Mouse (Mus musculus) liver, embryonic 14.5 days (tissue): ENCODE data around the gene Dlgap3. TPM values are rescaled to one million over a fixed set of nuclear protein-coding genes. Genes with fewer than 3 reads are reported as not detected.

ENCODE experiments used
- ATAC-seq: fragments of 200-750 bp; cut with Nextera tagmentation; 2 replicates; pipeline ENCODE4 v1.8.0; 2017; ENCODE audit warnings: moderate number of reproducible peaks, mild to moderate bottlenecking, moderate library complexity; ENCODE audit not compliant: insufficient read depth
- DNase-seq, 3 experiments: peaks; one replicate each; pipeline ENCODE4 v3.0.0-alpha.2; 2012 to 2013; ENCODE audit warnings: low read depth in 3 of 3, low spot score in 3 of 3
- H3K27ac ChIP-seq: fragments of 300-500 bp; sonication (generic); 2 replicates; pipeline ENCODE4 v1.5.1; 2014; ENCODE audit warnings: moderate library complexity, mild to moderate bottlenecking, control low read depth, inconsistent platforms
- H3K27me3 ChIP-seq: fragments of 300-500 bp; sonication (generic); 2 replicates; pipeline ENCODE4 v1.6.1; 2014; ENCODE audit warnings: mild to moderate bottlenecking, low read length, moderate library complexity; ENCODE audit not compliant: control insufficient read depth, insufficient read depth
- H3K36me3 ChIP-seq: fragments of 300-500 bp; sonication (generic); replicated peaks from 2 replicates; pipeline ENCODE4 v1.6.1; 2014; ENCODE audit warnings: low read depth; ENCODE audit not compliant: control insufficient read depth, insufficient read depth
- H3K4me1 ChIP-seq, 2 experiments: fragments of 200-500 bp in 1 of 2; fragments of 300-500 bp in 1 of 2; sonication (generic) in 1 of 2; replicated peaks; 2 replicates each; pipeline ENCODE4 v1.6.1; 2012 to 2014; ENCODE audit warnings: antibody characterized with exemption in 1 of 2, inconsistent platforms in 1 of 2, low read length in 1 of 2; ENCODE audit not compliant: control insufficient read depth in 2 of 2, insufficient read depth in 2 of 2
- H3K4me2 ChIP-seq: fragments of 300-500 bp; sonication (generic); 2 replicates; pipeline ENCODE4 v1.6.1; 2014; ENCODE audit warnings: low read depth, mild to moderate bottlenecking, control low read depth, moderate library complexity
- H3K4me3 ChIP-seq, 2 experiments: fragments of 200-500 bp in 1 of 2; fragments of 300-500 bp in 1 of 2; sonication (generic) in 1 of 2; 2 replicates each; pipeline ENCODE4 v1.5.1; 2012 to 2014; ENCODE audit warnings: low read depth in 2 of 2, low read length in 2 of 2, mild to moderate bottlenecking in 2 of 2, control low read depth in 1 of 2, inconsistent platforms in 1 of 2, moderate library complexity in 1 of 2; ENCODE audit not compliant: insufficient read depth in 1 of 2
- H3K9ac ChIP-seq: fragments of 300-500 bp; sonication (generic); replicated peaks from 2 replicates; pipeline ENCODE4 v1.6.1; 2014; ENCODE audit warnings: mild to moderate bottlenecking, control low read depth, moderate library complexity
- H3K9me3 ChIP-seq: fragments of 300-500 bp; sonication (generic); 2 replicates; pipeline ENCODE4 v1.6.1; 2016; ENCODE audit warnings: low read length, mixed read lengths; ENCODE audit not compliant: control insufficient read depth
- CTCF ChIP-seq: IDR thresholded peaks from 2 replicates; pipeline ENCODE4 v1.5.1; 2016; ENCODE audit warnings: antibody characterized with exemption, low read depth, control low read depth
- EP300 ChIP-seq: IDR thresholded peaks from 2 replicates; pipeline ENCODE4 v1.6.1; 2016; ENCODE audit warnings: antibody characterized with exemption, low read depth
- WGBS: fragments of 180-500 bp; shearing (Covaris S2); extraction: QIAGEN DNeasy Blood & Tissue Kit; methylation state at CpG from one replicate; pipeline ENCODE4 v1.1.7; 2014; ENCODE audit not compliant: insufficient replicate concordance; 5-methylcytosine and 5-hydroxymethylcytosine counted together
- polyA plus RNA-seq, 2 experiments: library from polyadenylated mRNA; depleted of rRNA in 1 of 2; stranded (reverse) in 1 of 2; unstranded in 1 of 2; fragments of >200 nt; fragmentation: Nextera tagmentation in 1 of 2; extraction: Ambion mirVana in 1 of 2; gene quantifications; 2 replicates each; pipeline versions ENCODE4 v1.2.1 to v1.2.3; 2012 to 2014

Dlgap3 gene
- polyA plus RNA-seq, 2 experiments: 0.24 to 0.28 TPM

DNA sequence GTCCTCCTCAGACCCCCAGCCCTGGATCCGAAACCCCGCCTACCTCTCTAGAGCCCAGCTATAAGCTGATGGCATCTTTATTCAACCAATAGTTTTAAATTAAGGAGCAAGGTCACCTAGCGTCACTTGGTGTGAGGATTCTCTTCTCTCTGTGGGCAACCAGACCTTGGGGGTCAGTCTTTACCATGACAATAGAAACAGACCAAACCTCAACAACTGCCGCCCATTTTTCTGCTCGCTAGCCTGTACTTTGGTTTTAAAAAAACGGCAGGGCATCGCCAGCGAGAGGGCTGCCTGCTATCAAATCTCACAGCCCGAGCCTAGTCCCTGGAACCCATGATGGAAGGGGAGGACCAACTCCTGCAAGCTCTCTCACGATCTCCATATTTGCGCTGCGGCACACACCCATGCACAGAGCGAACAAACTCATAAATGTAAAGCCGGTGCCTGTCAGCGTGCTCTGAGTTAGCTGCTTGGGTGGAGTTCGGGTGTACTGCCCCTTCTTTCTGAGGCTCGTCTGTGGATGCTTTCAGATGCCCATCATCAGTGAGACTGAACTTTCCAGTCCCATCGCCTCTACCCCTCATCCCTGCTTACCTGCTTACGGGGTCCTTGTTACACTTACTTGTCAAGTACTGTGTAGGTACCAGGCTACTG lies 55.6 kb downstream of the Dlgap3 start:
- Histone ChIP-seq H3K9me3 (no peaks in the 10 kb centered on the region), H3K27me3 (no peaks in the 10 kb centered on the region; the same call in none of the 2 replicates), H3K36me3 (no peaks in the 10 kb centered on the region), H3K4me2 (no peak overlapping the region), H3K4me1 (no peaks in the 10 kb centered on the region), H3K27ac (no peak overlapping the region), H3K4me3 (no peak overlapping the region), H3K9ac (no peak overlapping the region)
- no peak for DNase-seq
- no peak for ATAC-seq
- TF ChIP-seq EP300: no peak
- no peak for TF ChIP-seq CTCF
- WGBS: 19% methylated on average over 19 of the region's 19 CpGs

GRCm38 (mm10) chr4:127226067-127226466 lies 57.1 kb downstream of the Dlgap3 start:
- Histone ChIP-seq H3K9me3 (no peaks in the 10 kb centered on the region), H3K9ac (no peak overlapping the region), H3K4me3 (no peak overlapping the region), H3K27me3 (no peaks in the 10 kb centered on the region; the same call in none of the 2 replicates), H3K4me1 (no peaks in the 10 kb centered on the region), H3K27ac (no peak overlapping the region), H3K36me3 (no peaks in the 10 kb centered on the region), H3K4me2 (no peak overlapping the region)
- WGBS: 45% methylated on average over 4 of the region's 4 CpGs
- TF ChIP-seq CTCF: no peak
- TF ChIP-seq EP300: no peak
- no peak for ATAC-seq
- DNase-seq: no peak

- Histone ChIP-seq H3K9ac (no peak overlapping the region), H3K9me3 (no peaks in the 10 kb centered on the region), H3K36me3 (no peaks in the 10 kb centered on the region), H3K4me1 (no peaks in the 10 kb centered on the region), H3K27ac (no peak overlapping the region), H3K27me3 (no peaks in the 10 kb centered on the region; the same call in none of the 2 replicates), H3K4me3 (no peak overlapping the region), H3K4me2 (no peak overlapping the region)
- no peak for TF ChIP-seq EP300
- no peak for TF ChIP-seq CTCF
- WGBS: 27% methylated on average over 17 of the region's 17 CpGs
- DNase-seq (no peak), ATAC-seq (no peak)
Observed at GRCm38 (mm10) chr4:127227051-127227673, 58.2 kb downstream of the Dlgap3 start.

DNA sequence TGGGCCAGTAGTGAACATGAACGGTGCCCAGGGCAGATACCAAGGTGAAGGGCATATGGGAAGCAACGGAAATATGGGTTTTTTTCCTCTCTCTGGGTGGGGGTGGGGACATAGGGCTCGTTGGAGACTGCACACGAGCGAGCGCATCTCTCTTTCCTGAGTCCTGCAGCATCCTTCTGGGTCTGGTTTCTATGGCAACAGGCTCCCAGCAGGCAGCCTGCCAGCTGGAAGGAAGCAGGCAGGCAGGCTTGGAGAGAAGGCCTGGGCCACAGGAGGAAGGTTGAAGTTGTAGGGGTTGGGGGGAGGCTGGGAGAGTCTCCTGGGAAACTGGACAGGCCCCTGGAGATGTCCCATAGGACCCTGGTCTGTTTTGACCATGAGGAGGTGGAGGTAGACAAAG lies 63.0 kb downstream of the Dlgap3 start:
- H3K4me3 ChIP-seq: no peak overlapping the region
- ATAC-seq (no peak), DNase-seq (no peak)
- no peaks in the 10 kb centered on the region for H3K36me3 ChIP-seq
- H3K9ac ChIP-seq: no peak overlapping the region
- H3K4me1 ChIP-seq: no peaks in the 10 kb centered on the region
- H3K4me2 ChIP-seq: no peak overlapping the region
- WGBS: 41% methylated on average over 6 of the region's 6 CpGs
- peaks cover 16% of the 10 kb centered on the region for H3K27me3 ChIP-seq
- H3K27ac ChIP-seq: no peak overlapping the region
- TF ChIP-seq CTCF (no peak), EP300 (no peak)
- H3K9me3 ChIP-seq: no peaks in the 10 kb centered on the region

DNA sequence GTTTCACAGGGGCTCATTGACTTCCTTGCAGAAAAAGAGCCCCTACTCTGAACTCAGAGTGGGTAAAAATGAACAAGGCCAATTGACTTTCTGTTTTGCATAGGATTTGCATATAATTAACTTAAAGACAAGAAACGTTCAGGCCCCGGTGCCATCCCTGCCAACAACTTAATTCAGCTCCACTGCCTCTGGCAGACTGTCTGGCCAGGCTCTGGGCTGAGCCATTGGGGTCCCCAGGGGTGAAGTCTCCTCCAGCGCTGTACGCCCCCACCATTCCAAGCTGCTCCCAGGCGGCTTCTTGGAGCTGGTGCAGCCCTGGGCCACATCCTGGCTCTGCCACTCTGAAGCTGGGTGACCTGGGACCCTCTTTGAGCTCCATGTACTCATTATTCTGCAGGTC lies 63.5 kb downstream of the Dlgap3 start:
- 59% methylated on average over 5 of the region's 5 CpGs for WGBS
- ATAC-seq (no peak), DNase-seq (no peak)
- no peak for TF ChIP-seq EP300
- Histone ChIP-seq H3K9me3 (no peaks in the 10 kb centered on the region), H3K4me3 (no peak overlapping the region), H3K27ac (no peak overlapping the region), H3K4me1 (no peaks in the 10 kb centered on the region), H3K4me2 (no peak overlapping the region), H3K36me3 (no peaks in the 10 kb centered on the region), H3K27me3 (peaks cover 20% of the 10 kb centered on the region), H3K9ac (no peak overlapping the region)
